Mouse (Mus musculus): Measurements from ENCODE around the gene Zfp580.
"Not testable (repeated sequence)": the region's sequence is repeated elsewhere in the genome, so short reads cannot be mapped to it uniquely, and the experiment has no call there.

DNA sequence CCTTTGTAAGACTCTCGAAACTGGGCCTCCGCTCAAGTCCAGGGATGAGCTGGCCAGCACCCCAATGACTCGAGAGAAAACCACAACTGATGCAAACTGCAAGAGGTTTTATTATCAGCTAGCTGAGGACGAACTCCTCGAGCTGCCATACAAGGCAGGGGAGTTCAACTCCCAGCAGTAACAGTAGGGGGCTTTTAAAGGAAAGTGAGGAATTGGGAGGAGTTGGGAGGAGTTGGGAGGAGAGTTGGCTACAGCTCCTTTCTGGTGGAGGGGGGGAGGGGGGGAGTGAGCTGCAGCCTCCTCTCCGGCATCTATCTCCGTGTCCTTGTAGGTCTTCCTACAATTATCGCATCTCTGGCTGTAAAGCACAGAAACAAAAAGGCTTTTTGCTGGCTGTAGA, 48.5 kb upstream of the Zfp580 start:
- TF ChIP-seq POLR2A (IDR thresholded peaks at IDR 0.05; ENCODE audit: low read depth, low read length); CTCF (IDR thresholded peaks at IDR 0.05; ENCODE audit: extremely low read depth, insufficient read depth, insufficient read length, insufficient replicate concordance): not testable (repeated sequence)

Measured in spleen, adult 2 months (tissue).